Mouse (Mus musculus) forebrain, embryonic 14.5 days (tissue): ENCODE data around the gene Ypel2. TPM values are rescaled to one million over a fixed set of nuclear protein-coding genes. Genes with fewer than 3 reads are reported as not detected.

Experiments used
- ATAC-seq: fragments of 200-750 bp; cut with Nextera tagmentation; 2 replicates; pipeline ENCODE4 v1.8.0; 2017; ENCODE audit warnings: mild to moderate bottlenecking, moderate library complexity
- DNase-seq: peaks from one replicate; pipeline ENCODE4 v3.0.0-alpha.2; 2015; ENCODE audit warnings: low spot score
- H3K27ac ChIP-seq: fragments of 300-500 bp; sonication (generic); 2 replicates; pipeline ENCODE4 v1.5.1; 2014; ENCODE audit warnings: low read depth, mild to moderate bottlenecking, control low read depth, low read length, moderate library complexity
- H3K27me3 ChIP-seq: fragments of 300-500 bp; sonication (generic); replicated peaks from 2 replicates; pipeline ENCODE4 v1.6.1; 2014; ENCODE audit warnings: low read length, control low read depth, mixed read lengths; ENCODE audit not compliant: control insufficient read depth, insufficient read depth
- H3K36me3 ChIP-seq: fragments of 300-500 bp; sonication (generic); 2 replicates; pipeline ENCODE4 v1.6.1; 2014; ENCODE audit warnings: low read length, control low read depth; ENCODE audit not compliant: control insufficient read depth, insufficient read depth
- H3K4me1 ChIP-seq: fragments of 300-500 bp; sonication (generic); 2 replicates; pipeline ENCODE4 v1.6.1; 2014; ENCODE audit warnings: antibody characterized with exemption, low read length, control low read depth; ENCODE audit not compliant: control insufficient read depth, insufficient read depth
- H3K4me2 ChIP-seq: fragments of 300-500 bp; sonication (generic); 2 replicates; pipeline ENCODE4 v1.6.1; 2014; ENCODE audit warnings: mild to moderate bottlenecking, control low read depth, low read length
- H3K4me3 ChIP-seq: fragments of 300-500 bp; sonication (generic); 2 replicates; pipeline ENCODE4 v1.5.1; 2014; ENCODE audit warnings: low read depth, low read length, control low read depth
- H3K9ac ChIP-seq: fragments of 300-500 bp; sonication (generic); 2 replicates; pipeline ENCODE4 v1.6.1; 2014; ENCODE audit warnings: mild to moderate bottlenecking, low read length, control low read depth, moderate library complexity
- H3K9me3 ChIP-seq: fragments of 300-500 bp; sonication (generic); replicated peaks from 2 replicates; pipeline ENCODE4 v1.6.1; 2016; ENCODE audit warnings: low read length, control low read depth, mixed read lengths; ENCODE audit not compliant: control insufficient read depth
- WGBS: fragments of 180-500 bp; shearing (Covaris S2); extraction: QIAGEN DNeasy Blood & Tissue Kit; methylation state at CpG from one replicate; pipeline ENCODE4 v1.1.7; 2014; 5-methylcytosine and 5-hydroxymethylcytosine counted together
- polyA plus RNA-seq: library from polyadenylated mRNA; unstranded; fragments of >200 nt; fragmentation: Nextera tagmentation; extraction: Ambion mirVana; gene quantifications from 2 replicates; pipeline ENCODE4 v1.2.1, GENCODE M21; 2014

The Ypel2 gene
- polyA plus RNA-seq, 1 experiment from 2014 or later = 6.0 TPM

GRCm38 (mm10) chr11:86910244-86910643 lies 83.3 kb downstream of the Ypel2 start:
- Histone ChIP-seq H3K9me3 (no peaks in the 10 kb centered on the region), H3K36me3 (no peaks in the 10 kb centered on the region), H3K27me3 (no peaks in the 10 kb centered on the region), H3K4me2 (no peak overlapping the region), H3K27ac (no peak overlapping the region), H3K9ac (no peak overlapping the region), H3K4me1 (no peaks in the 10 kb centered on the region), H3K4me3 (no peak overlapping the region)
- ATAC-seq (no peak), DNase-seq (no peak)
- 82% methylated on average over 4 of the region's 4 CpGs for WGBS

- ATAC-seq (no peak), DNase-seq (no peak)
- Histone ChIP-seq H3K27me3 (no peaks in the 10 kb centered on the region), H3K36me3 (no peaks in the 10 kb centered on the region), H3K27ac (no peak overlapping the region), H3K4me2 (no peak overlapping the region), H3K4me1 (no peaks in the 10 kb centered on the region), H3K9ac (no peak overlapping the region), H3K4me3 (no peak overlapping the region), H3K9me3 (no peaks in the 10 kb centered on the region)
- WGBS = 89% methylated on average over 6 of the region's 6 CpGs
Observed at GRCm38 (mm10) chr11:86909028-86909427, 84.5 kb downstream of the Ypel2 start.

DNA sequence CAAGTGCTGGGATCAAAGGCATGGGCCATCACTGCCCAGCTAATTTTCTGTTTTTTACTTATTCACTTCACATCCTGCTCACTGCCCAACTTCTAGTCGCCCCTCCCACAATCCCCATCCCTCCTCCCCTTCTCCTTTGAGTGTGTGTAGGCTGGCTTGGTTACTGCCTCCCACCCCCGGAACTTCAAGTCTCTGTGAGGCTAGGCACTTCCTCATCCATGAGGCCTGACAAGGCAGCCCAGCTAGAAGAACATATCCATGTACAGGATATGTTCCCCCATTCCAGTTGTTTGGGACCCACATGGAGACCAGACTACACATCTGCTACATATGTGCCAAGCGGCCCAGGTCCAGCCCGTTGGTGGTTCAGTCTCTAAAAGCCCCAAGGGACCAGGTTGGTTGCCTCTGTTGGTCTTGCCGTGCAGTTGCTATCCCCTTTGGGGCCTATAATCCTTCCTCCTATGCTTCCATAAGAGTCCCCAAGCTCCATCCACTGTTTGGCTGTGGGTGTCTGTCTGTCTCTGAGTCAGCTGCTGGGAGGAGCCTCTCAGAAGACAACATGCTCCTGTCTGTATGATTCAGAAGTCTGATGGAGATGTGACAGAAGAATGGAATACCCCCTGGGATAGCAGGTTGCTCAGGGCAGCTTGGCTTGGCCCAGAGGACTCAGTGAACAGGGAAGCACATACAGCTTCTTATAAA lies 85.5 kb downstream of the Ypel2 start:
- Histone ChIP-seq H3K9ac (no peak overlapping the region), H3K9me3 (no peaks in the 10 kb centered on the region), H3K27ac (no peak overlapping the region), H3K36me3 (no peaks in the 10 kb centered on the region), H3K4me2 (no peak overlapping the region), H3K4me3 (no peak overlapping the region), H3K27me3 (no peaks in the 10 kb centered on the region), H3K4me1 (no peaks in the 10 kb centered on the region)
- WGBS = 85% methylated on average over 5 of the region's 5 CpGs
- ATAC-seq = no peak
- DNase-seq = no peak

DNA sequence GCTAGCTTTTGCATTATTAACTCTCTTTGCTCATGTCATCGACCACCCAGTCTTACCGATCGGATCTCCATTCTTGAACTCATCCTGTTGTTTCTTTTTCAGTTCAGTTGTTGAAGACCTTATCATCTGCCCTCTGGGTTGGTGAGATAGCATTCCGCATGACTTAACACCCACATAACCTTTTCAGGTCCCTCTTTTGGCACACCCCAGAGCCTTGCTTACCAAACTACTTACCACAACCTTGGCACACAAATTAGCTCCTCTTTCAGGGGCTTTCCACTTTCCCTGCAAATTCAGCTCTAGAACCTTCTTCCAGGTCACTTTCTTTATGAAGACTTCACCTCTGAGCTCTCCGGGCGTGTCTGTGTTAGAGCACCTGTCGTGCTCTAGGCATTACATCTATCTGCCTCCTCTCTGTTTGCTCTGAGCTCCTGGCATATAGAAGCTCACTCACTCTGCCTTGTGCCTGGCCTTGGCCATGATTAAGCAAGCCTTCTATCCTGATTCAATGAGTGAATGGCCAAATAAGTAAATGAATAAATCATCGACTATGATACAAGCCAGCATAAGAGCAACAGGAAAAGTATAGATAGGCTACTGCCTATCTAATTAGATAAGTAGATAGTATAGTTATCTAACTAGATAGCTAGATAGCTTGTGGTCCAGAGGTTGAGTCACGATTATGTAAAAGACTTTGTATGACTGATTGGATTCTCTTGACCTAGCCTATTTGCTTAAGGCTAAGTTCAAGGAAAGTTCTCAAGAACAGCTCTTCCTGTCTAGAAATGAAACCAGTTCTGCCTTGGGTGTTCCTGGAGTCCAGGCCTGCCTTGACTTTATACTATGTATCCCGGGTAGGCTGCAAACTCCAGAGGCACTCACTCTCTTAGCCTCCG lies 86.5 kb downstream of the Ypel2 start:
- H3K4me1 ChIP-seq = no peaks in the 10 kb centered on the region
- no peak overlapping the region for H3K27ac ChIP-seq
- no peak overlapping the region for H3K4me3 ChIP-seq
- 93% methylated on average over 11 of the region's 11 CpGs for WGBS
- H3K9me3 ChIP-seq = no peaks in the 10 kb centered on the region
- H3K4me2 ChIP-seq = no peak overlapping the region
- DNase-seq (no peak), ATAC-seq (no peak)
- H3K27me3 ChIP-seq = no peaks in the 10 kb centered on the region
- no peaks in the 10 kb centered on the region for H3K36me3 ChIP-seq
- no peak overlapping the region for H3K9ac ChIP-seq

DNA sequence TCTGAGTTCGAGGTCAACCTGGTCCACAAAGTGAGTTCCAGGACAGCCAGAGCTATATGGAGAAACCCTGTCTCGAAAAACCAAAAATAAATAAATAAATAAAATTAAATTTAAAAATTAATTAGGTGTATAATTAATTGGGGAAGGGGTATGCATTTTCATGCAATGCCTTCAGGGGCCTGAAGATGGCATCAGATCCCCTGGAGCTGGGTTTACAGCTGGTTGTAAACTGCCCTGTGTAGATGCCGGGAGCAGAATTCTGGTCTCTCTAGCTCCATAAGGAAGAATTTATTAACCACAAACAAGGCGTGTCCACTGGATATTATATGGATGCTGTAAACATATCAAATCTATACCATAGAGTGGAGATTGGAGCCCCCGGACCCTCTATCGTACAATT lies 87.2 kb downstream of the Ypel2 start:
- 87% methylated on average over 6 of the region's 6 CpGs for WGBS
- no peak overlapping the region for H3K9ac ChIP-seq
- no peaks in the 10 kb centered on the region for H3K9me3 ChIP-seq
- H3K36me3 ChIP-seq = no peaks in the 10 kb centered on the region
- no peak for DNase-seq
- no peak overlapping the region for H3K4me3 ChIP-seq
- H3K4me2 ChIP-seq = no peak overlapping the region
- no peaks in the 10 kb centered on the region for H3K4me1 ChIP-seq
- H3K27me3 ChIP-seq = no peaks in the 10 kb centered on the region
- no peak overlapping the region for H3K27ac ChIP-seq
- no peak for ATAC-seq

DNA sequence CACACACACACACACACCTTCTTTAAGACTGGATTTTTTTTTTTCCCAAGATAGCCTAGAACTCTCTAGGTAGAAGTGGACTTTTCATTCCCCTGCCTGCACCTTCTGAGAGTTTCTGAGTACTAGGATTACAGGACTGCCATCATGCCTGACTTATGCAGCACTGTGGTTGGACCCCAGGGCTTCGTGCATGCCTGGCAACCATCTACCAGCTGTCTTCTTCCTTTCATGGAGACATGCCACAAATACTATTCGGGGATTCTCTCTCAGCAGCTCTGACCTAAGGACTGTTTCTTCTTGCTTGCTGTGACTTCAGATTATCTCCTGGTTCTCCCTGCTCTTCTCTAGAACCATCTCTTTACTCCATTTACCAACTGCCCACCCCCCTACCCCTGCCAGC lies 88.2 kb downstream of the Ypel2 start:
- Histone ChIP-seq H3K36me3 (no peaks in the 10 kb centered on the region), H3K27me3 (no peaks in the 10 kb centered on the region), H3K4me1 (no peaks in the 10 kb centered on the region), H3K27ac (no peak overlapping the region), H3K9me3 (no peaks in the 10 kb centered on the region), H3K4me3 (no peak overlapping the region), H3K9ac (no peak overlapping the region), H3K4me2 (no peak overlapping the region)
- DNase-seq (no peak), ATAC-seq (no peak)
- WGBS = 89% methylated on average over 2 of the region's 2 CpGs

- WGBS = 78% methylated on average over 4 of the region's 4 CpGs
- DNase-seq = no peak
- H3K27me3 ChIP-seq = no peaks in the 10 kb centered on the region
Observed at GRCm38 (mm10) chr11:86904706-86905105, 88.8 kb downstream of the Ypel2 start.

DNA sequence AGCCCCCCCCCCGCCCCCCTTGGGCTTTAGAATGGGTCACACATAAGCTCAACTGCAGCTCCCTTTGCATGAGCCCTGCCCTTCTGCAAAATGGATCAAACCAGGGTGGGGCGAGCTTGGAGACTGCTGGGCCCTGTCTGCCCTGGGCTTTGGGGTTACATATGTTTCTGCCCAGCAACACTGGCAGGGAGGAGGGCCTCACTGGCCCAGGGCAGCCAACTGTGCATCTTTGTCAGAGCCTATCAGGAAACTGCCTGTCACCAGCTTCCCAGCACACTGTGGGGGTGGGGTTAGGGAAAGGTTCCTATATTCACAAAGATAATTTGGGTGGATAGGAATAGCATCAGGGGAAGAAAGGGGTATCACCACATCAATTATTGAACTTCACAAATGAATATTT lies 95.1 kb downstream of the Ypel2 start:
- no peak overlapping the region for H3K4me3 ChIP-seq
- DNase-seq (peak; percentile 14), ATAC-seq (no peak)
- H3K4me1 ChIP-seq = no peaks in the 10 kb centered on the region; the same call in 1 of the 2 replicates
- no peaks in the 10 kb centered on the region for H3K36me3 ChIP-seq
- 34% methylated on average over 2 of the region's 2 CpGs for WGBS
- no peaks in the 10 kb centered on the region for H3K27me3 ChIP-seq
- no peak overlapping the region for H3K4me2 ChIP-seq
- H3K9me3 ChIP-seq = no peaks in the 10 kb centered on the region
- no peak overlapping the region for H3K27ac ChIP-seq
- no peak overlapping the region for H3K9ac ChIP-seq

More at GRCm38 (mm10) chr11:86904706-86905105, 88.8 kb downstream of the Ypel2 start:
- H3K9me3 ChIP-seq = no peaks in the 10 kb centered on the region
- no peak for ATAC-seq
- H3K4me3 ChIP-seq = no peak overlapping the region
- H3K27ac ChIP-seq = no peak overlapping the region
- H3K9ac ChIP-seq = no peak overlapping the region
- no peaks in the 10 kb centered on the region for H3K36me3 ChIP-seq
- H3K4me1 ChIP-seq = no peaks in the 10 kb centered on the region
- H3K4me2 ChIP-seq = no peak overlapping the region

DNA sequence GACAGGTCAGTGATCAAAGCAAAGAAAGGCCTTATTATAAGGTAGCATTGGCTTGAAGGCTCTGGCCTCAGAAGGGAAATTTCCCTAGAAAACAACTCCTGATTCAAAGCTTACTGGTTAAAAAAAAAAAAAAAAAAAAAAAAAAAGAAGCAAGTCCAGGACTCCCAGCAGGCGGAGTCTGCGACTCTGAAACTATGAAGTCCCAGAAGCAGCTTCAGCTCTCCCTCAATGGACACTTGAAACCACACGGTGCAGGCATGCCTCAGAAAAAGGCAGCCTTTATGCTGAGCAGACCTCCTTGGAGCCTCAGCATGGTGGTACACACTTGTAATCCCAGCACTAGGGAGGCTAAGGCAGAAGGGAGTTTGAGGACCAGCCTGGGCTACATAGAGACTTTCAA lies 97.9 kb downstream of the Ypel2 start:
- Histone ChIP-seq H3K27me3 (no peaks in the 10 kb centered on the region), H3K27ac (no peak overlapping the region)
- no peak for ATAC-seq

More for the DNA sequence above, 97.9 kb downstream of the Ypel2 start:
- Histone ChIP-seq H3K4me3 (no peak overlapping the region), H3K9ac (no peak overlapping the region), H3K36me3 (no peaks in the 10 kb centered on the region), H3K9me3 (no peaks in the 10 kb centered on the region), H3K4me1 (no peaks in the 10 kb centered on the region; the same call in 1 of the 2 replicates), H3K4me2 (no peak overlapping the region)
- 40% methylated on average over 3 of the region's 3 CpGs for WGBS
- no peak for DNase-seq
